Mouse (Mus musculus) limb, embryonic 11.5 days (tissue): ENCODE data around the gene Sap30l. TPM values are rescaled to one million over a fixed set of nuclear protein-coding genes. Genes with fewer than 3 reads are reported as not detected.

Experiments used
- ATAC-seq: fragments of 200-750 bp; cut with Nextera tagmentation; 2 replicates; pipeline ENCODE4 v1.8.0; 2017; ENCODE audit warnings: low read depth; ENCODE audit not compliant: insufficient number of reproducible peaks, low FRiP score, low TSS enrichment
- DNase-seq: peaks from one replicate; pipeline ENCODE4 v3.0.0-alpha.2; 2015; ENCODE audit warnings: low spot score
- H3K27ac ChIP-seq: fragments of 300-500 bp; sonication (generic); replicated peaks from 2 replicates; pipeline ENCODE4 v1.5.1; 2014; ENCODE audit warnings: low read depth, mild to moderate bottlenecking, low read length
- H3K27me3 ChIP-seq: fragments of 300-500 bp; sonication (generic); 2 replicates; pipeline ENCODE4 v1.6.1; 2014; ENCODE audit warnings: mild to moderate bottlenecking, low read length, mixed read lengths; ENCODE audit not compliant: control insufficient read depth, insufficient read depth
- H3K36me3 ChIP-seq: fragments of 300-500 bp; sonication (generic); 2 replicates; pipeline ENCODE4 v1.6.1; 2014; ENCODE audit warnings: mild to moderate bottlenecking, low read length, moderate library complexity, mixed read lengths; ENCODE audit not compliant: control insufficient read depth, insufficient read depth
- H3K4me1 ChIP-seq: fragments of 300-500 bp; sonication (generic); 2 replicates; pipeline ENCODE4 v1.6.1; 2014; ENCODE audit warnings: low read length, mixed read lengths; ENCODE audit not compliant: control insufficient read depth, insufficient read depth
- H3K4me2 ChIP-seq: fragments of 300-500 bp; sonication (generic); 2 replicates; pipeline ENCODE4 v1.6.1; 2014; ENCODE audit warnings: low read depth, mild to moderate bottlenecking, moderate library complexity; ENCODE audit not compliant: severe bottlenecking
- H3K4me3 ChIP-seq: fragments of 300-500 bp; sonication (generic); 2 replicates; pipeline ENCODE4 v1.5.1; 2014; ENCODE audit warnings: low read depth, low read length
- H3K9ac ChIP-seq: fragments of 300-500 bp; sonication (generic); 2 replicates; pipeline ENCODE4 v1.6.1; 2014; ENCODE audit warnings: mild to moderate bottlenecking, low read length
- H3K9me3 ChIP-seq: fragments of 300-500 bp; sonication (generic); 2 replicates; pipeline ENCODE4 v1.6.1; 2016; ENCODE audit warnings: low read length; ENCODE audit not compliant: control insufficient read depth
- WGBS: fragments of 180-500 bp; shearing (Covaris S2); extraction: QIAGEN DNeasy Blood & Tissue Kit; methylation state at CpG from one replicate; pipeline ENCODE4 v1.1.7; 2014; 5-methylcytosine and 5-hydroxymethylcytosine counted together
- polyA plus RNA-seq: library from polyadenylated mRNA; unstranded; fragments of >200 nt; fragmentation: Nextera tagmentation; extraction: Ambion mirVana; gene quantifications from 2 replicates; pipeline ENCODE4 v1.2.1, GENCODE M21; 2014

Sap30l gene
- polyA plus RNA-seq, 1 experiment from 2014 or later: 14.1 TPM

DNA sequence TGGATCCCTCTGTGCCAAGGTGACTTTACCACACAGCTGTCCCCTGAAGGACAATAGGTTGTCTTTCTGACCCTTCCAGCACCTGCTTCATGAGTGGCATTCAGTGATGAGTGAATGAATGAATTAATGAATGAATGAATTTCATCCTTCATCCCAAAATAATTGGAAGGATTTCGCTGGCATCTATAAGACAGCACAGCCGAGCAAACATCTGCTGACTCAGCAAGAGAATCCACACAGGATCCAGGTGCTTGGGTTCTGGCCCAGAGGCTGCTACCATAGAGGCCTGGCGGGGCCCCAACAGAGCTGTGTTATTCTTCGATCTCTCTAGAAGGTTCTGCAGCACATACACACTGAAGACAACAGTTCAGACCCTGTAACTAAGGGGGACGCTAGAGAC, 30.7 kb upstream of the Sap30l start:
- H3K4me1 ChIP-seq: peaks cover 14% of the 10 kb centered on the region
- H3K9me3 ChIP-seq: no peaks in the 10 kb centered on the region
- H3K4me3 ChIP-seq: no peak overlapping the region
- no peak for DNase-seq
- H3K36me3 ChIP-seq: no peaks in the 10 kb centered on the region
- H3K4me2 ChIP-seq: no peak overlapping the region
- WGBS: 90% methylated on average over 5 of the region's 5 CpGs
- H3K9ac ChIP-seq: no peak overlapping the region
- no peak overlapping the region for H3K27ac ChIP-seq
- no peaks in the 10 kb centered on the region for H3K27me3 ChIP-seq
- no peak for ATAC-seq

DNA sequence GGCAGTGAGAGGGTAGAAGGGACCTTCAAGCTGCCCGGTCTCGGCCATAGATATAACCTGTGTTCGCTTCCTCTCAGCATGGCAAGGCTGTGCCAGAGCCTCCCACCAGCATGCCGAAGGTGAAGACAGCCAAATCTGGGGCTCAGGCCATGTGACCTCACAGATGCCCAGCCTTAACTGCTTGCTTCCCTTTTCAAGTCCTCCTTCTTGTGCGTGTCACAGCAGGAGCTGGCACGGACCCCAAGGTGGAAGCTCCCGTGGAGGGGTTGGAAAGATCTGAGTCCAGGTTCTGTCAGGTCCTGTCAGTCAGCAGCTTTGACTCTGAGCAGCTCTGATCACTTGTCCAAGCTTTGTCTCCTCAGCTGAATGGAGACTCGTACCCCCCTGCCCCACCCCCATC, 29.8 kb upstream of the Sap30l start:
- Histone ChIP-seq H3K27me3 (no peaks in the 10 kb centered on the region), H3K36me3 (no peaks in the 10 kb centered on the region), H3K4me1 (peaks cover 12% of the 10 kb centered on the region), H3K4me2 (no peak overlapping the region), H3K4me3 (no peak overlapping the region), H3K27ac (no peak overlapping the region), H3K9me3 (no peaks in the 10 kb centered on the region), H3K9ac (no peak overlapping the region)
- ATAC-seq (no peak), DNase-seq (no peak)
- 90% methylated on average over 8 of the region's 8 CpGs for WGBS

DNA sequence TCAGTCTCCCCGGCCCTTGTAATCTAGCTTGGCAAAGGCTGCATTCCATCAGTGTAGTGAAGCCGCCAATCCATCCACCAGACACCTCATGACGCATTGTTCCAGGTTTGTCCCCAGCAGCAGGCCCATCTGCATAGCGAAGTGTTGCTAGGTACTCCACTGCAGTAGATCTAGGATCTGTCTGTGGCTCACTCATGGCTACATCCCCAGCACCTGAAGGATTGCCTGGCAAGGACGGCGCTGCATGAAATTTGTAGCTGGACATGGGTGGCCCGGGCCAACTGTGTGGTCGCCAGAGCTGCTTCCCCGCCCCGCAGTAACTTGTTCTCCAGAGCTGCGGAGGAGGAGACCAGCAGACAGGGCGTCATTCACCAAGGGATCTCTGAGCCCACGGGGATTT, 28.0 kb upstream of the Sap30l start:
- Histone ChIP-seq H3K36me3 (no peaks in the 10 kb centered on the region), H3K9me3 (no peaks in the 10 kb centered on the region), H3K4me2 (no peak overlapping the region), H3K4me1 (peaks cover 12% of the 10 kb centered on the region), H3K4me3 (no peak overlapping the region), H3K27me3 (no peaks in the 10 kb centered on the region), H3K9ac (no peak overlapping the region), H3K27ac (no peak overlapping the region)
- ATAC-seq: no peak
- DNase-seq: peak; percentile 40
- 11% methylated on average over 13 of the region's 13 CpGs for WGBS

DNA sequence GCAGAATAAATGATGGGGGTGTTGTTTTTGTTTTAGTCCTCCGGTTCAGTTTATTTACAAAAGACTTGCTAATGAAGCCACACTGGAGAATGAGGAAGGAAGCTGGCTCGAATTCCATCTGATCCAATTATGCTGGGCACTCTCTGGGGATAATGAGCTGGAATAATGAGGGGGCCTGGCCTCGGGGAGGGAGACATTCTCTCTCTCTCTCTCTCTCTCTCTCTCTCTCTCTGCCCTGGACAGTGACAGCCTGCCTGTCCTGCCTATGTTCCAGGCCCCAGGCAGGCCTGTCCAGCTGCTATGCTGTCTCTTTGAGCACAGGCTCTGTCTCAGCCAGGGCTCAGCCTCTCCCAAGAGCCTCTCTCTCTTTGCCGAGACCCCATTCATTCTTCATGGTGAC, 27.5 kb upstream of the Sap30l start:
- Histone ChIP-seq H3K9ac (no peak overlapping the region), H3K4me2 (no peak overlapping the region), H3K27me3 (0 out of 2 replicates have a peak, but pooled peaks cover 2% of the 10 kb centered on the region), H3K9me3 (no peaks in the 10 kb centered on the region), H3K27ac (no peak overlapping the region), H3K36me3 (no peaks in the 10 kb centered on the region), H3K4me3 (no peak overlapping the region), H3K4me1 (peaks cover 16% of the 10 kb centered on the region)
- DNase-seq: no peak
- ATAC-seq: no peak
- 8% methylated on average over 4 of the region's 4 CpGs for WGBS

DNA sequence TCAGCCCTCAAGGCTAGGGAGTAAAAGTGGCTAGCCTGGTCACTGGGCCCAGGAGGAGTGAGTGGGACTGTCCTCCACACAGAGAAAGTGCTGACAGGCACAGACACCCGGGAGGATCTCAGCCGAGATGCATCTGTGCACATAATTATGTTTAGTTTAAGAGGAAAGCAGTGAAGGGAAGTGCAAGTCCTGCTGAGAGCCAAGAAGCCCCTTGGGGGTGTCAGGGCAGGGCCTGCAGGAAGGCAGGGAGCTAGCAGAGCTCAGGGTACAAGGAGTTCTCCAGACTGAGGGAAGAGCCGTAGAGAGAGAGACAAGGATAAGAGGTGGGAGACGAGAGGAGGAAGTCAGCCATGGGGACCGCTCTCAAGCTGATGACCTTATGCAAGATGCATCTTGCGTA, 25.6 kb upstream of the Sap30l start:
- H3K9ac ChIP-seq: no peak overlapping the region
- 74% methylated on average over 6 of the region's 6 CpGs for WGBS
- H3K9me3 ChIP-seq: no peaks in the 10 kb centered on the region
- H3K27ac ChIP-seq: no peak overlapping the region
- peaks cover 30% of the 10 kb centered on the region for H3K4me1 ChIP-seq
- H3K4me2 ChIP-seq: no peak overlapping the region
- no peaks in the 10 kb centered on the region for H3K36me3 ChIP-seq
- no peak overlapping the region for H3K4me3 ChIP-seq
- DNase-seq: no peak
- ATAC-seq: no peak
- H3K27me3 ChIP-seq: 0 out of 2 replicates have a peak, but pooled peaks cover 2% of the 10 kb centered on the region

GRCm38 (mm10) chr11:57776546-57776945, 24.9 kb upstream of the Sap30l start:
- Histone ChIP-seq H3K9ac (no peak overlapping the region), H3K9me3 (no peaks in the 10 kb centered on the region), H3K27ac (no peak overlapping the region), H3K27me3 (0 out of 2 replicates have a peak, but pooled peaks cover 2% of the 10 kb centered on the region), H3K4me3 (no peak overlapping the region), H3K4me1 (peaks cover 30% of the 10 kb centered on the region), H3K4me2 (no peak overlapping the region), H3K36me3 (no peaks in the 10 kb centered on the region)
- ATAC-seq (no peak), DNase-seq (no peak)
- 97% methylated on average over 3 of the region's 3 CpGs for WGBS

- Histone ChIP-seq H3K4me3 (no peak overlapping the region), H3K4me2 (no peak overlapping the region), H3K27me3 (0 out of 2 replicates have a peak, but pooled peaks cover 2% of the 10 kb centered on the region), H3K9ac (no peak overlapping the region), H3K9me3 (no peaks in the 10 kb centered on the region), H3K4me1 (peaks cover 25% of the 10 kb centered on the region), H3K27ac (no peak overlapping the region), H3K36me3 (no peaks in the 10 kb centered on the region)
- ATAC-seq (no peak), DNase-seq (peak; percentile 80)
- 26% methylated on average over 5 of the region's 5 CpGs for WGBS
These were observed 23.1 kb upstream of the Sap30l start for GRCm38 (mm10) chr11:57778349-57778748.

DNA sequence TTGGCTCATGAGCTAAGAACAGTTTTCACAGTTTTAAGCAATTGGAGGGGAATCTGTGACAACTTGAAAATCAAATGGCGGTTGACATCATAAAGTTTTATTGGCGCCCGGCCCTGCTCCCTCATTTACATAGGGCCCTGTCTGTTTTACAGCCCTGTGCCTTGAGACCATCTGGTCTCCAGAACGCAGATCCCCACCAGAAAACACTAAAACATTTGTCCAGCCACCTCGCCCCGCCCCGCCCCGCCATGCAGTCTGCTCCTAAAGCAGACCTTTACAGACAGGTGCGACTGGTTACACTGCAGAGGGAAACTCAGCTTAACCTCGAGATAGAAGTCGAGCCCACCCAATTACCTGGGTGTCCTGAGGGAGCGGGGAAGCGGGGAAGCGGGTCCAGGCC, 21.6 kb upstream of the Sap30l start:
- H3K9ac ChIP-seq: no peak overlapping the region
- peak overlapping the region; percentile 23; the same call in 1 of the 2 replicates for H3K27ac ChIP-seq
- peaks cover 18% of the 10 kb centered on the region for H3K4me1 ChIP-seq
- DNase-seq: peak; percentile 74
- 0 out of 2 replicates have a peak, but pooled peaks have one; percentile 51 for ATAC-seq
- no peaks in the 10 kb centered on the region for H3K9me3 ChIP-seq
- WGBS: 21% methylated on average over 14 of the region's 14 CpGs
- H3K27me3 ChIP-seq: 0 out of 2 replicates have a peak, but pooled peaks cover 2% of the 10 kb centered on the region
- no peak overlapping the region for H3K4me2 ChIP-seq
- no peak overlapping the region for H3K4me3 ChIP-seq
- H3K36me3 ChIP-seq: no peaks in the 10 kb centered on the region; the same call in 1 of the 2 replicates
